9 mouse cellular contexts compared by ENCODE assay signal in genomic region chr7:57386517-57387340, GRCm38 (mm10). TPM values are rescaled to one million over a fixed set of nuclear protein-coding genes. Genes with fewer than 3 reads are reported as not detected.
DNase-seq lines count a peak whose midpoint lies in the region; ATAC-seq lines count a peak whose summit lies in the region.
"Had no signal": no experiment of that assay in that cellular context is flagged by ENCODE, and none has a peak within 500 bp of the region (broad histone marks: within the 10 kb centered on the region; RNA-seq: fewer than 3 reads in every experiment).

TSS of gene Gabrg3 (minus strand) at chr7:57387188.

- no peaks in the 10 kb centered on the region for H3K9me3 ChIP-seq in heart, embryonic 12.5 days (replicated peaks)
- no peaks in the 10 kb centered on the region for H3K9me3 ChIP-seq in midbrain, embryonic 15.5 days

- WGBS in heart, embryonic 12.5 days, result 1% methylated on average over 64 of the region's 71 CpGs
- WGBS in midbrain, embryonic 15.5 days, result under 1% methylated on average over 71 of the region's 71 CpGs

- H3K36me3 ChIP-seq in heart, embryonic 12.5 days, result no peaks in the 10 kb centered on the region
- no peaks in the 10 kb centered on the region for H3K36me3 ChIP-seq in midbrain, embryonic 15.5 days (replicated peaks)

- peak within 1 kb of the TSS; percentile 55 for H3K4me3 ChIP-seq in heart, embryonic 12.5 days
- peak within 1 kb of the TSS; percentile 60 for H3K4me3 ChIP-seq in midbrain, embryonic 15.5 days

- ATAC-seq in heart, embryonic 12.5 days (ENCODE audit: insufficient number of reproducible peaks, low FRiP score), result peak; percentile 45; the same call in 1 of the 2 replicates
- ATAC-seq in frontal cortex, adult (ENCODE audit: low TSS enrichment), result peak; percentile 31
- ATAC-seq in midbrain, embryonic 15.5 days (replicated peaks), result peak; percentile 79

- H3K27ac ChIP-seq in heart, embryonic 12.5 days (ENCODE audit: poor library complexity, severe bottlenecking), result no peak within 1 kb of the TSS
- peak within 1 kb of the TSS; percentile 43 for H3K27ac ChIP-seq in midbrain, embryonic 15.5 days

- peak within 1 kb of the TSS; percentile 7 for H3K9ac ChIP-seq in heart, embryonic 12.5 days
- peak within 1 kb of the TSS; percentile 60 for H3K9ac ChIP-seq in midbrain, embryonic 15.5 days

- H3K27me3 ChIP-seq in heart, embryonic 12.5 days (replicated peaks), result peaks cover 42% of the 10 kb centered on the region
- H3K27me3 ChIP-seq in midbrain, embryonic 15.5 days (replicated peaks), result no peaks in the 10 kb centered on the region

- no peak for DNase-seq in heart, adult 18-20 months
- DNase-seq in adrenal gland, postnatal 14 days, result peak; percentile 34
- peak; percentile 14 for DNase-seq in layer of hippocampus, adult 9-11 months
- no peak for DNase-seq in ovary, postnatal 14 days (ENCODE audit: low spot score)
- DNase-seq in lung, postnatal 4 days, result no peak

- H3K4me2 ChIP-seq in heart, embryonic 12.5 days, result peak within 1 kb of the TSS; percentile 93
- peak within 1 kb of the TSS; percentile 80 for H3K4me2 ChIP-seq in midbrain, embryonic 15.5 days

- H3K4me1 ChIP-seq in heart, embryonic 12.5 days (replicated peaks), result 0 out of 2 replicates have a peak, but pooled peaks cover 5% of the 10 kb centered on the region
- H3K4me1 ChIP-seq in midbrain, embryonic 15.5 days, result peaks cover 13% of the 10 kb centered on the region

RNA-seq across cellular contexts. Expression of gene Gabrg3, which starts in this region (rescaled TPM):
- polyA plus RNA-seq in heart, embryonic 12.5 days (2016; fragmentation: Nextera tagmentation; extraction: Ambion mirVana), result 0.20 and 0.69 TPM in 2 replicates
- total RNA-seq in heart, adult 18-20 months (2021), result under 1 TPM; 0.03 to 0.05 TPM
- total RNA-seq in adrenal gland, postnatal 14 days (2021), result 1.8 and 2.2 TPM in 2 replicates
- polyA plus RNA-seq in midbrain, embryonic 15.5 days (2015; fragmentation: Nextera tagmentation; extraction: Ambion mirVana), result 7.0 and 8.6 TPM in 2 replicates
- total RNA-seq: liver, adult 2 months had no signal
- polyA plus RNA-seq: liver, adult 2 months had no signal

Comparison
In these comparisons a context has a peak if more than half of its experiments do, and no peak if none do; other contexts are left out.
1. Peak in ATAC-seq, H3K4me3 ChIP-seq, H3K9ac ChIP-seq and H3K4me2 ChIP-seq in heart, embryonic 12.5 days; RNA of the gene not detected or under 1 TPM.
2. DNase-seq: peak in adrenal gland, postnatal 14 days (single experiment) and layer of hippocampus, adult 9-11 months (single experiment); none in heart, adult 18-20 months (0 of 2), ovary, postnatal 14 days (single experiment) and lung, postnatal 4 days (0 of 2).
3. Peak in every context shown above with its lines, with median percentiles within 50 percentile points of each other: ATAC-seq.